Mouse (Mus musculus) liver, adult 2 months (tissue): Measurements from ENCODE around the gene Eno2. TPM values are rescaled to one million over a fixed set of nuclear protein-coding genes. Genes with fewer than 3 reads are reported as not detected.
"Not testable (repeated sequence)": the region's sequence is repeated elsewhere in the genome, so short reads cannot be mapped to it uniquely, and the experiment has no call there.

ENCODE experiments used
- DNase-seq: peaks from one replicate; pipeline ENCODE4 v3.0.0-alpha.2; 2011; ENCODE audit warnings: low read depth, low spot score; ENCODE audit errors: extremely low read depth
- H3K27ac ChIP-seq: fragments of 200-500 bp; replicated peaks from 2 replicates; pipeline ENCODE4 v1.5.1; 2012; ENCODE audit warnings: low read depth, mild to moderate bottlenecking, control low read depth, inconsistent platforms, low read length; ENCODE audit not compliant: insufficient read depth
- H3K27me3 ChIP-seq: fragments of 200-500 bp; 2 replicates; pipeline ENCODE4 v1.6.1; 2012; ENCODE audit warnings: mild to moderate bottlenecking, moderate library complexity, low read length, inconsistent platforms; ENCODE audit not compliant: control insufficient read depth, insufficient read depth
- H3K36me3 ChIP-seq: fragments of 200-500 bp; 2 replicates; pipeline ENCODE4 v1.6.1; 2012; ENCODE audit warnings: low read length, inconsistent platforms; ENCODE audit not compliant: control insufficient read depth, insufficient read depth
- H3K4me1 ChIP-seq: fragments of 200-500 bp; 2 replicates; pipeline ENCODE4 v1.6.1; 2011; ENCODE audit warnings: low read length; ENCODE audit not compliant: control insufficient read depth, insufficient read depth
- H3K4me3 ChIP-seq: fragments of 200-500 bp; 2 replicates; pipeline ENCODE4 v1.5.1; 2011; ENCODE audit warnings: low read depth, mild to moderate bottlenecking, control low read depth, low read length, moderate library complexity; ENCODE audit not compliant: insufficient read depth
- H3K79me2 ChIP-seq: fragments of 200-500 bp; 2 replicates; pipeline ENCODE4 v1.6.1; 2012; ENCODE audit warnings: inconsistent platforms, mild to moderate bottlenecking, low read length, moderate library complexity; ENCODE audit not compliant: control insufficient read depth, insufficient read depth
- H3K9ac ChIP-seq: fragments of 200-500 bp; 2 replicates; pipeline ENCODE4 v1.6.1; 2012; ENCODE audit warnings: low read depth, mild to moderate bottlenecking, control low read depth, inconsistent platforms, low read length
- CTCF ChIP-seq: fragments of 200-500 bp; IDR thresholded peaks from 2 replicates; pipeline ENCODE4 v1.5.1; 2011; ENCODE audit warnings: low read depth, low read length, control low read depth
- POLR2A ChIP-seq: fragments of 200-500 bp; IDR thresholded peaks from 2 replicates; pipeline ENCODE4 v1.6.1; 2011; ENCODE audit warnings: low read length, control low read depth; ENCODE audit not compliant: insufficient read depth; ENCODE audit errors: extremely low read depth
- WGBS: fragments of 180-500 bp; shearing (Covaris S2); methylation state at CpG from one replicate; pipeline ENCODE4 v1.1.7; 2018; 5-methylcytosine and 5-hydroxymethylcytosine counted together
- polyA plus RNA-seq: library from polyadenylated mRNA; depleted of rRNA; stranded (reverse); fragments of >200 nt; gene quantifications from 2 replicates; pipeline ENCODE4 v1.2.3, GENCODE M21; 2012
- total RNA-seq: library from RNA; depleted of rRNA; stranded (reverse); fragments of >200 nt; gene quantifications from 2 replicates; pipeline ENCODE4 v1.2.3, GENCODE M21; 2014

The Eno2 gene
- total and polyA plus RNA-seq, 2 experiments: 0.09 to 0.34 TPM

DNA sequence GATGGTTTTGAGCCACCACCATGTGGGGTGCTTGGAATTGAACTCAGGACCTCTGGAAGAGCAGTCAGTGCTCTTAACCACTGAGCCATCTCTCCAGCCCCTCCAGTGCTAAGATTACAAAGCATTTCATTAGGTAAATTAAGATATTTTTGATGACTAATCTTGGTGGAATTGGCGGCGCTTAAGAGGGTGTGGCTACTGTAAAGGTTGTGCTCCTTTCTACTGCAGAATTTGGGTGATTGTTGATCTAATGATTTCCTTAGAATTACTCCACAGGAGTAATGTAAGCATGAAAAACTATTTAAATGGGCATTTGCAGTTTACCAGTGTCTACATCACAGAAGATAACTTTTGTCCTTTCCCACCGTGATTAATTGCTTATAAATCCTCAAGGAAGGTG lies 34.9 kb upstream of the Eno2 start:
- Histone ChIP-seq H3K27ac (no peak overlapping the region), H3K27me3 (no peaks in the 10 kb centered on the region), H3K4me1 (peaks cover 11% of the 10 kb centered on the region), H3K9ac (no peak overlapping the region), H3K36me3 (no peaks in the 10 kb centered on the region), H3K79me2 (no peaks in the 10 kb centered on the region), H3K4me3 (no peak overlapping the region)
- TF ChIP-seq POLR2A (no peak), CTCF (no peak)
- WGBS: 88% methylated on average over 3 of the region's 3 CpGs
- DNase-seq: no peak

DNA sequence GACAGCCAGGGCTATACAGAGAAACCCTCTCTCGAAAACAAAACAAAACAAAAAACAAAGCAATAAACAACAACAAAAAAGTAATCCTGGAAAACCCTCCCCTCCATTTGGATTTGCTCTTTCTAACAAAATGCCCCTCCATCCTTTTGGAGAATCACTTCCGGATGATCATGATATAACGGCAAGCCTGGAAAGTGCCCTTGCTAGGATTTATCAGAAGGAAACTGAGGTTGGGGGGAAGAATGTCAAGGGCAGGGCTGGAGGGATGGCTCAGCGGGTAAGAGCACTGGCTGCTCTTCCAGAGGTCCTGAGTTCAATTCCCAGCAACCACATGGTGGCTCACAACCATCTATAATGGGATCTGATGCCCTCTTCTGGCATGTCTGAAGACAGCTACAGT lies 34.2 kb upstream of the Eno2 start:
- H3K9ac ChIP-seq, H3K27me3 ChIP-seq, H3K4me3 ChIP-seq, H3K79me2 ChIP-seq, H3K36me3 ChIP-seq, DNase-seq, H3K27ac ChIP-seq: not testable (repeated sequence)
- H3K4me1 ChIP-seq: peaks cover 11% of the 10 kb centered on the region
- 98% methylated on average over 4 of the region's 4 CpGs for WGBS

DNA sequence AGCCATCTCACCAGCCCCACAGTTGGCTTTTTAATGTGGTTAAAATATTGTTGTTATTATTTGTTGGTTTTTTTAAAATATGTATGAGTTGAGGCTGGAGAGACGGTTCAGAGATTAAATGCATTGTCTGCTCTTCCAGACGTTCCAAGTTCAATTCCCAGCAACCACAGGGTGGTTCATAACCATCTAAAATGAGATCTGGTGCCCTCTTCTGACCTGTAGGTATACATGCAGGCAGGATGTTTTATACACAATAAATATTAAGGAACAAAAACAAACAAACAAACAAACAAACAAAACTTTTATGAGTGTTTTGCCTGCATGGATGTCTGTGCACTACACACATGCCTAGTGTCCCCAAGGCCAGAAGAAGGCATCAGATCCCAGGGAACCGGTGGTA lies 33.6 kb upstream of the Eno2 start:
- TF ChIP-seq POLR2A: no peak
- no peak for TF ChIP-seq CTCF
- H3K27me3 ChIP-seq: no peaks in the 10 kb centered on the region
- no peak overlapping the region for H3K27ac ChIP-seq
- no peak overlapping the region for H3K9ac ChIP-seq
- H3K36me3 ChIP-seq: no peaks in the 10 kb centered on the region
- H3K79me2 ChIP-seq: no peaks in the 10 kb centered on the region
- H3K4me1 ChIP-seq: peaks cover 8% of the 10 kb centered on the region
- no peak for DNase-seq
- 88% methylated on average over 3 of the region's 3 CpGs for WGBS
- H3K4me3 ChIP-seq: no peak overlapping the region

- H3K27me3 ChIP-seq, H3K4me1 ChIP-seq, H3K4me3 ChIP-seq, H3K36me3 ChIP-seq, H3K79me2 ChIP-seq: not testable (repeated sequence)
- WGBS: 8% methylated on average over 7 of the region's 9 CpGs
- peak overlapping the region; percentile 4; the same call in 1 of the 2 replicates for H3K27ac ChIP-seq
- peak; percentile 66 for DNase-seq
- H3K9ac ChIP-seq: peak overlapping the region; percentile 9; the same call in 1 of the 2 replicates
These were observed 32.9 kb upstream of the Eno2 start for GRCm38 (mm10) chr6:124802400-124802799.

GRCm38 (mm10) chr6:124796200-124796599 lies 26.7 kb upstream of the Eno2 start:
- H3K79me2 ChIP-seq: no peaks in the 10 kb centered on the region
- no peak overlapping the region for H3K27ac ChIP-seq
- H3K36me3 ChIP-seq: no peaks in the 10 kb centered on the region
- TF ChIP-seq CTCF (no peak), POLR2A (no peak)
- 77% methylated on average over 2 of the region's 2 CpGs for WGBS
- H3K4me3 ChIP-seq: no peak overlapping the region
- H3K9ac ChIP-seq: no peak overlapping the region
- H3K27me3 ChIP-seq: no peaks in the 10 kb centered on the region
- DNase-seq: no peak
- no peaks in the 10 kb centered on the region for H3K4me1 ChIP-seq

DNA sequence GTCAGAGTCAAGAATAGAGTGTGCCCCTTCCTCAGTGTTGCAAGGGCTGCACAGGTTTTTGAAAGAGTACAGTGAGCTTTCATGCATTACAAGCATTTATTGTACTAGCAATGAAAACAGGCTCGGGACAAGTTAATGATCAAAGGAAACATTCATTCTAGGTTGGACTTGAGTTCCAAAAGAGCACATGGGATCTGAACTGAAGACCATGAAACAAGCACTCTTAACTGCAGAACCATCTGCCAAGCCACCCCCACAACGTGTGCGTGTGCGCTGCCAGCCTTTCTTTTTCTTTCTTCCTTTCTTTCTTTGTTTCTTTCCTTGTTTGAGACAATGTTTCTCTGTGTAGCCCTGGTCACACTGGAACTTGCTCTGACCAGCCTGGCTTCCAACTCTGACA lies 26.3 kb upstream of the Eno2 start:
- H3K9ac ChIP-seq: no peak overlapping the region
- no peak for DNase-seq
- no peaks in the 10 kb centered on the region for H3K27me3 ChIP-seq
- H3K79me2 ChIP-seq: no peaks in the 10 kb centered on the region
- no peaks in the 10 kb centered on the region for H3K36me3 ChIP-seq
- H3K4me1 ChIP-seq: no peaks in the 10 kb centered on the region
- H3K4me3 ChIP-seq: no peak overlapping the region
- TF ChIP-seq POLR2A (no peak), CTCF (no peak)
- WGBS: 80% methylated on average over 4 of the region's 4 CpGs
- no peak overlapping the region for H3K27ac ChIP-seq
